Mouse (Mus musculus): ENCODE results near the gene Arih2. TPM values are rescaled to one million over a fixed set of nuclear protein-coding genes. Genes with fewer than 3 reads are reported as not detected.
A peak's percentile ranks its signal among the peaks of the same experiment; 100 is the strongest.

The Arih2 gene
- total RNA-seq, 2 experiments from 2014 or later = 62.5 to 67.0 TPM

- DNase-seq = peak; percentile 92
Measured at GRCm38 (mm10) chr9:108560227-108560841, 88.9 kb downstream of the Arih2 start, which contains the start of gene Impdh2. Impdh2 (plus strand) TSS chr9:108560286.

- DNase-seq = no peak
Measured at GRCm38 (mm10) chr9:108559169-108559568, 90.0 kb downstream of the Arih2 start.

Small RNA genes within 50 kb of the gene (microRNA-seq; reads per million reads assigned to microRNA genes)
- gene Gm24083 (0 to 0.64 reads per million in 2 experiments), gene Gm26298 (0 reads per million in 2 experiments), gene Mir191 (0 reads per million in 2 experiments), gene Mir425 (485 to 626 reads per million in 2 experiments)

Other genes with a start within 250 kb of the Arih2 start
- under 1 TPM; 0.14 TPM for gene Ccdc36, start 220.9 kb downstream of the Arih2 start, total RNA-seq (2021)
- not detected for gene BC048562, start 212.9 kb downstream of the Arih2 start, total RNA-seq (2021)
- 10 to 100 TPM; 20.9 to 21.2 TPM for gene Ccdc71, start 188.9 kb downstream of the Arih2 start, total RNA-seq (2021)
- 1 to 10 TPM; 8.0 to 8.8 TPM for gene Klhdc8b, start 187.8 kb downstream of the Arih2 start, total RNA-seq (2021)
- 100 to 1,000 TPM; 156 to 169 TPM for gene Lamb2, start 169.7 kb downstream of the Arih2 start, total RNA-seq (2021)
- gene Usp19, start 158.8 kb downstream of the Arih2 start, total RNA-seq (2021) = 100 to 1,000 TPM in 1 of 2 experiments, 10 to 100 TPM in 1; 91.5 to 109 TPM
- 10 to 100 TPM; 77.2 to 78.3 TPM for gene Qars, start 141.7 kb downstream of the Arih2 start, total RNA-seq (2021)
- gene Qrich1, start 132.6 kb downstream of the Arih2 start, total RNA-seq (2021) = 10 to 100 TPM; 67.6 to 81.9 TPM
- gene Impdh2, start 89.1 kb downstream of the Arih2 start, total RNA-seq (2021) = 10 to 100 TPM; 57.2 to 76.4 TPM
- 10 to 100 TPM; 35.3 to 35.4 TPM for gene Ndufaf3, start 82.0 kb downstream of the Arih2 start, total RNA-seq (2021)
- 10 to 100 TPM in 1 of 2 experiments, 1 to 10 TPM in 1; 6.6 to 11.5 TPM for gene Dalrd3, start 79.5 kb downstream of the Arih2 start, total RNA-seq (2021)
- 10 to 100 TPM; 12.4 to 17.3 TPM for gene Wdr6, start 70.6 kb downstream of the Arih2 start, total RNA-seq (2021)
- gene P4htm, start 51.7 kb downstream of the Arih2 start, total RNA-seq (2021) = 1 to 10 TPM; 4.8 to 6.6 TPM
- 10 to 100 TPM; 63.7 to 69.4 TPM for gene Slc25a20, start 12.7 kb upstream of the Arih2 start, total RNA-seq (2021)
- 100 to 1,000 TPM; 113 TPM for gene Prkar2a, start 39.9 kb upstream of the Arih2 start, total RNA-seq (2021)
- 10 to 100 TPM; 30.6 to 39.6 TPM for gene Ip6k2, start 134.4 kb upstream of the Arih2 start, total RNA-seq (2021)
- 1 to 10 TPM; 5.3 to 6.3 TPM for gene Nckipsd, start 159.0 kb upstream of the Arih2 start, total RNA-seq (2021)
- under 1 TPM; 0.14 to 0.54 TPM for gene Celsr3, start 176.9 kb upstream of the Arih2 start, total RNA-seq (2021)
- gene Slc26a6, start 203.9 kb upstream of the Arih2 start, total RNA-seq (2021) = 10 to 100 TPM; 10.8 to 12.9 TPM

Measured in gastrocnemius, postnatal 10 days (tissue).